Mouse (Mus musculus) limb, embryonic 12.5 days (tissue): Measurements from ENCODE around the gene Ccdc85c. TPM values are rescaled to one million over a fixed set of nuclear protein-coding genes. Genes with fewer than 3 reads are reported as not detected.

Experiments used
- ATAC-seq: fragments of 200-750 bp; cut with Nextera tagmentation; 2 replicates; pipeline ENCODE4 v1.8.0; 2017; ENCODE audit warnings: low read depth, moderate TSS enrichment; ENCODE audit not compliant: insufficient number of reproducible peaks, insufficient read depth, low FRiP score, low TSS enrichment
- H3K27ac ChIP-seq: fragments of 300-500 bp; sonication (generic); 2 replicates; pipeline ENCODE4 v1.5.1; 2016; ENCODE audit warnings: mild to moderate bottlenecking, moderate library complexity
- H3K27me3 ChIP-seq: fragments of 300-500 bp; sonication (generic); 2 replicates; pipeline ENCODE4 v1.6.1; 2016; ENCODE audit warnings: mild to moderate bottlenecking, moderate library complexity
- H3K36me3 ChIP-seq: fragments of 300-500 bp; sonication (generic); 2 replicates; pipeline ENCODE4 v1.6.1; 2016; ENCODE audit warnings: mild to moderate bottlenecking, moderate library complexity
- H3K4me1 ChIP-seq: fragments of 300-500 bp; sonication (generic); replicated peaks from 2 replicates; pipeline ENCODE4 v1.6.1; 2016
- H3K4me2 ChIP-seq: fragments of 300-500 bp; sonication (generic); 2 replicates; pipeline ENCODE4 v1.6.1; 2016; ENCODE audit warnings: mild to moderate bottlenecking, moderate library complexity
- H3K4me3 ChIP-seq: fragments of 300-500 bp; sonication (generic); replicated peaks from 2 replicates; pipeline ENCODE4 v1.5.1; 2016; ENCODE audit warnings: mild to moderate bottlenecking
- H3K9ac ChIP-seq: fragments of 300-500 bp; sonication (generic); replicated peaks from 2 replicates; pipeline ENCODE4 v1.6.1; 2016; ENCODE audit warnings: mild to moderate bottlenecking, moderate library complexity
- H3K9me3 ChIP-seq: fragments of 300-500 bp; sonication (generic); 2 replicates; pipeline ENCODE4 v1.6.1; 2016; ENCODE audit warnings: mild to moderate bottlenecking, moderate library complexity
- WGBS: fragments of 180-500 bp; shearing (Covaris S2); methylation state at CpG from one replicate; pipeline ENCODE4 v1.1.7; 2016; 5-methylcytosine and 5-hydroxymethylcytosine counted together
- polyA plus RNA-seq: library from polyadenylated mRNA; unstranded; fragments of >200 nt; fragmentation: Nextera tagmentation; extraction: Ambion mirVana; gene quantifications from 2 replicates; pipeline ENCODE4 v1.2.1, GENCODE M21; 2016

Ccdc85c gene
- polyA plus RNA-seq, 1 experiment from 2014 or later, result 6.6 TPM

- Histone ChIP-seq H3K27me3 (peaks cover 14% of the 10 kb centered on the region), H3K4me1 (peaks cover 11% of the 10 kb centered on the region; the same call in 1 of the 2 replicates), H3K36me3 (no peaks in the 10 kb centered on the region), H3K9me3 (no peaks in the 10 kb centered on the region), H3K27ac (no peak overlapping the region), H3K9ac (no peak overlapping the region), H3K4me2 (no peak overlapping the region), H3K4me3 (no peak overlapping the region)
- 60% methylated on average over 3 of the region's 3 CpGs for WGBS
- ATAC-seq, result no peak
Measured at GRCm38 (mm10) chr12:108294620-108295019, 19.4 kb upstream of the Ccdc85c start.

- Histone ChIP-seq H3K27me3 (peaks cover 18% of the 10 kb centered on the region), H3K9ac (no peak overlapping the region), H3K4me2 (peak overlapping the region; percentile 41), H3K4me3 (no peak overlapping the region), H3K27ac (no peak overlapping the region), H3K9me3 (no peaks in the 10 kb centered on the region), H3K4me1 (peaks cover 11% of the 10 kb centered on the region; the same call in 1 of the 2 replicates), H3K36me3 (no peaks in the 10 kb centered on the region)
- WGBS, result 4% methylated on average over 8 of the region's 8 CpGs
- no peak; the same call in 1 of the 2 replicates for ATAC-seq
Measured at GRCm38 (mm10) chr12:108292957-108293356, 17.7 kb upstream of the Ccdc85c start.

DNA sequence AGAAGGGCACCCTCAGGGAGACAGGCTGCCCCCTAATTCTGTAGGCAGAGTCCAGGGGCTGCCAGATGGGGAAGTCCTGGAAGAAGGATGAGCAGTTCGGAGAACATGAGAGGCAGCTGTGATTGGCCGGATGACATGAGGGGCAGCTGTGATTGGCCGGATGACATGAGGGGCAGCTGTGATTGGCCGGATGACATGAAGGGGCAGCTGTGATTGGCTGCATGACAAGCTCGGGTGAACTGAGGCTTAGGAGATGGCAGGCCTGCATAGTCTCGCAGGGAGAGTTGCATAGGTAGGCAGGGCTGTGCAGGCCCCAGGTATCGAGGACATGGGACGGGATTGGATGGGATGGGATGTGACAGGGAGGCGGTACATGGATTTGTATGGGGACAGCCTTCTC lies 17.2 kb upstream of the Ccdc85c start:
- H3K9me3 ChIP-seq, result no peaks in the 10 kb centered on the region
- H3K4me2 ChIP-seq, result peak overlapping the region; percentile 41
- H3K27ac ChIP-seq, result no peak overlapping the region
- peak; percentile 70 for ATAC-seq
- H3K9ac ChIP-seq, result no peak overlapping the region
- H3K4me1 ChIP-seq, result peaks cover 11% of the 10 kb centered on the region; the same call in 1 of the 2 replicates
- WGBS, result 9% methylated on average over 9 of the region's 9 CpGs
- H3K27me3 ChIP-seq, result peaks cover 18% of the 10 kb centered on the region
- H3K36me3 ChIP-seq, result no peaks in the 10 kb centered on the region
- 0 out of 2 replicates have a peak overlapping the region, but pooled peaks have one; percentile 2 for H3K4me3 ChIP-seq

- H3K36me3 ChIP-seq, result no peaks in the 10 kb centered on the region
- no peak for ATAC-seq
- H3K27me3 ChIP-seq, result peaks cover 19% of the 10 kb centered on the region
- H3K27ac ChIP-seq, result no peak overlapping the region
- H3K9ac ChIP-seq, result no peak overlapping the region
- H3K9me3 ChIP-seq, result no peaks in the 10 kb centered on the region
- H3K4me1 ChIP-seq, result peaks cover 22% of the 10 kb centered on the region
- no peak overlapping the region for H3K4me3 ChIP-seq
- WGBS, result 72% methylated on average over 19 of the region's 19 CpGs
- no peak overlapping the region for H3K4me2 ChIP-seq
Measured at GRCm38 (mm10) chr12:108288127-108288880, 13.1 kb upstream of the Ccdc85c start.

GRCm38 (mm10) chr12:108287011-108287410 lies 11.8 kb upstream of the Ccdc85c start:
- Histone ChIP-seq H3K27me3 (peaks cover 19% of the 10 kb centered on the region), H3K4me2 (no peak overlapping the region), H3K4me3 (no peak overlapping the region), H3K4me1 (peaks cover 12% of the 10 kb centered on the region), H3K9me3 (no peaks in the 10 kb centered on the region), H3K36me3 (no peaks in the 10 kb centered on the region), H3K27ac (no peak overlapping the region), H3K9ac (no peak overlapping the region)
- 99% methylated on average over 8 of the region's 8 CpGs for WGBS
- no peak for ATAC-seq

- WGBS, result 71% methylated on average over 4 of the region's 4 CpGs
- Histone ChIP-seq H3K4me2 (no peak overlapping the region), H3K9me3 (no peaks in the 10 kb centered on the region), H3K36me3 (no peaks in the 10 kb centered on the region), H3K4me3 (no peak overlapping the region), H3K9ac (no peak overlapping the region), H3K27me3 (peaks cover 19% of the 10 kb centered on the region), H3K4me1 (peaks cover 11% of the 10 kb centered on the region), H3K27ac (no peak overlapping the region)
- no peak for ATAC-seq
Measured at GRCm38 (mm10) chr12:108286381-108286780, 11.2 kb upstream of the Ccdc85c start.

- Histone ChIP-seq H3K27ac (0 out of 2 replicates have a peak overlapping the region, but pooled peaks have one; percentile 37), H3K4me1 (peaks cover 11% of the 10 kb centered on the region), H3K36me3 (no peaks in the 10 kb centered on the region), H3K4me3 (no peak overlapping the region), H3K9me3 (no peaks in the 10 kb centered on the region), H3K27me3 (peaks cover 19% of the 10 kb centered on the region), H3K9ac (no peak overlapping the region), H3K4me2 (no peak overlapping the region)
- ATAC-seq, result no peak
- 36% methylated on average over 11 of the region's 11 CpGs for WGBS
Measured at GRCm38 (mm10) chr12:108285225-108286011, 10.2 kb upstream of the Ccdc85c start.

- Histone ChIP-seq H3K4me3 (no peak overlapping the region), H3K9ac (no peak overlapping the region), H3K4me2 (no peak overlapping the region), H3K36me3 (no peaks in the 10 kb centered on the region), H3K9me3 (no peaks in the 10 kb centered on the region), H3K27me3 (peaks cover 14% of the 10 kb centered on the region), H3K27ac (no peak overlapping the region), H3K4me1 (peaks cover 11% of the 10 kb centered on the region)
- WGBS, result 35% methylated on average over 13 of the region's 14 CpGs
- no peak for ATAC-seq
Measured at GRCm38 (mm10) chr12:108284455-108285224, 9.4 kb upstream of the Ccdc85c start.

DNA sequence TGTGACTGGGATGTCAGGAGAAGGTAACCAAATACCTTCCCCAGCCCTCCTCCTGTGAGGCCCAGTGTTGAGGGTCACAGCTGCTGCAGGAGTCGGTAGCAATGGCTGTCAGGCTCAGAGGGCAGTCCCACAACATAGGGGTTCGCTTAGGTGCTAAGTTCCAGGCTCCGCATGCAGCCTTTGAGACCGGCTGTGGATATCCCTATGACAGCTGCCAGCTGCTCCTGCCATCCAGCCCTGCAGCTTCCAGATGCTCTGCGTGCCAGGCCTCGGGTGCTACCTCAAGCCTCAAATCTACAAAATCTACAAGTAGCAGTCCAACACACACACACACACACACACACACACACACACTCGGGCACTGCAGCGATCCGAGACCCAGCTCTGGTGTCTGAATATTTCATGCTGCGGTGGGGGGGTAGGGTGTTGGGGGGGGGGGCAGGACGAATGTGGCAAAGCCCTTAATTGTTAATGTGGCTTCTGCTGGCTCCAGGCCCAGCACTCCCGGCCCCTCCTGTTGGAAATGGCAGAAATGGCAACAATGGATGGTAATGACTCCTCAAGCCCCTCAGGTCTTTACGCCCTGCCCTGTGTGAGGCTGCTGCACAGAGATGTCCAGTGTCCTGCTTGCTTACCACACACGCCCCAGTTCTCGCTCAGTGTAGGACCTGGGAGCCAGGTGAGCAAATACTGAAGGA lies 3.1 kb upstream of the Ccdc85c start:
- peak overlapping the region; percentile 66; the same call in 1 of the 2 replicates for H3K27ac ChIP-seq
- no peak for ATAC-seq
- H3K9me3 ChIP-seq, result no peaks in the 10 kb centered on the region
- peaks cover 45% of the 10 kb centered on the region for H3K4me1 ChIP-seq
- no peak overlapping the region for H3K9ac ChIP-seq
- H3K4me3 ChIP-seq, result no peak overlapping the region
- WGBS, result 34% methylated on average over 15 of the region's 15 CpGs
- peaks cover 13% of the 10 kb centered on the region for H3K27me3 ChIP-seq
- H3K4me2 ChIP-seq, result peak overlapping the region; percentile 98; the same call in 1 of the 2 replicates
- no peaks in the 10 kb centered on the region for H3K36me3 ChIP-seq

DNA sequence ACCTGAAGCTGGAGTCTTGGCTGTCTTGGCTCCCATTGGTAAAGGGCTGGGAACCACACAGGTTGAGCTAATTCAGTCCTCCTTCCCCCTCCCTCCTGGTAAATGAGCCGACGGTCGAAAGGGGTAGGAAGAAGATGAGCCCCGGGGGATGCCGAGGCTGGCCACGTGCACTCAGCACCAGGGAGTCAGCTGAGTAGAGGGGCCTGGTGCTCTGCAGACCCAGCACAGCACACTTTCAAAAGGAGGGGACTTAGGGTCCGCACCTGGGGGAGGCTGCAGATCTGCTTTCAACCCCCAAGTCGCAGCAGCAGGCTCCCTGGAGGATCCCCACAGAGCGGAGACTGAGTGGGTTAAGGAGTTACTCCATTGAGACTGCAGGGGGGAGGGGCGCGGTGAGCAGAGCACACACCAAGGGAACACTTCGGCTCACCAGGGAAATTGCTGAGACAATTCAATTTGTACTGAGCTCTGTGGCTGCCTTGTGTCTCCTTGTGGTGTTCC lies 2.2 kb upstream of the Ccdc85c start:
- WGBS, result 4% methylated on average over 10 of the region's 12 CpGs
- no peak for ATAC-seq
- 0 out of 2 replicates have a peak overlapping the region, but pooled peaks have one; percentile 37 for H3K9ac ChIP-seq
- H3K9me3 ChIP-seq, result no peaks in the 10 kb centered on the region
- H3K4me2 ChIP-seq, result peak overlapping the region; percentile 98
- peak overlapping the region; percentile 66; the same call in 1 of the 2 replicates for H3K27ac ChIP-seq
- H3K27me3 ChIP-seq, result peaks cover 20% of the 10 kb centered on the region
- H3K36me3 ChIP-seq, result no peaks in the 10 kb centered on the region
- H3K4me3 ChIP-seq, result peak overlapping the region; percentile 79
- peaks cover 55% of the 10 kb centered on the region for H3K4me1 ChIP-seq
